Mouse (Mus musculus): Measurements from ENCODE around the gene Xpot. TPM values are rescaled to one million over a fixed set of nuclear protein-coding genes. Genes with fewer than 3 reads are reported as not detected.

The Xpot gene
- polyA plus RNA-seq, 1 experiment from 2014 or later = 53.9 TPM

DNA sequence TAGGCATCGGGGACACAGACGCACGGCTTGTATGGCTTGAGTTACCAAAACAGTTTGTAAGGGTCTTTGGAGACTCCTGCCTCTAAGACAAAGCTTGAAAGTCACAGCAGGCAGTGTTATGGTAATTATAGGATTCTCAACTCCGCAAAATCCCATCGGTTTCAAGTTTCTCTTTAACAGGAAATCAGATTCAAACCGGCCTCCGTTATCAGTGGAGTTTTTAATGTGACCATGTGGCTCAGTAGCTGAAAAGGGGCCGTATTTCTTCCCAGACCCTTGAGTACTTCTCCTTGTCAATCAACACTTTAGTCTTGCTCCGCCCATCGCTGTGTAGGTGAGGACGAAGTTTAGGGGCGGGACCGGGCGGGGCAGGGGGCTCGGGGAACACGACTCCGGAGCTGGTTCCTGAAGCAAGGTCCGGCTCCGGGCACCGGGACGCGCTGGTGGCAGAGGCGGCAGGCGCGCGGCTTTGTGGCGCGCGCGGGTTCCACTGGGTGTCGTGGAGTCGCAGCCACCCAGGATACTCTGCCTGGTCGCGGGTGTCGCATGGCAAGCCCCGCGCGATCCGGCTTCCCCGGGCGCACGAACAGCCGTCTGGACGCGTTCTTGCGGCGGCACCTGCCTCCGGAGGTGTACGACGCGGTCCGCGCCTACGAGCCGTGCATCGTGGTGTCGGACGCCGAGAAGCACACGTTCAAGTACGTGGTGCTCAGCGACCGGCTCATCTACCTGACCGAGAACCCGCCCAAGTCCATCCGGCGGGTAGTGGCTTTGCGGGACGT is 15.3 kb upstream of the Xpot start, which contains the start of gene D930020B18Rik:
TSS of gene D930020B18Rik (plus strand) at position 317 of the 782 bp plus-strand sequence.
- H3K9me3 ChIP-seq (replicated peaks; ENCODE audit: control insufficient read depth, low read length) = no peaks in the 10 kb centered on the region
- peak; percentile 57 for ATAC-seq (ENCODE audit: insufficient read depth, low FRiP score)
- H3K27ac ChIP-seq (ENCODE audit: low read length) = no peak within 1 kb of the TSS
- H3K36me3 ChIP-seq (ENCODE audit: control insufficient read depth, insufficient read depth, low read length) = no peaks in the 10 kb centered on the region
- H3K4me1 ChIP-seq (ENCODE audit: control insufficient read depth, insufficient read depth, low read length) = peaks cover 6% of the 10 kb centered on the region; the same call in 1 of the 2 replicates
- peaks cover 14% of the 10 kb centered on the region for H3K27me3 ChIP-seq (ENCODE audit: control insufficient read depth, insufficient read depth, low read length)
- peak within 1 kb of the TSS; percentile 61 for H3K4me3 ChIP-seq (replicated peaks; ENCODE audit: low read length)
- peak within 1 kb of the TSS; percentile 98 for H3K4me2 ChIP-seq (ENCODE audit: low read depth, low read length)
- WGBS = 1% methylated on average over 69 of the region's 69 CpGs
- peak within 1 kb of the TSS; percentile 62 for H3K9ac ChIP-seq (ENCODE audit: low read length)

DNA sequence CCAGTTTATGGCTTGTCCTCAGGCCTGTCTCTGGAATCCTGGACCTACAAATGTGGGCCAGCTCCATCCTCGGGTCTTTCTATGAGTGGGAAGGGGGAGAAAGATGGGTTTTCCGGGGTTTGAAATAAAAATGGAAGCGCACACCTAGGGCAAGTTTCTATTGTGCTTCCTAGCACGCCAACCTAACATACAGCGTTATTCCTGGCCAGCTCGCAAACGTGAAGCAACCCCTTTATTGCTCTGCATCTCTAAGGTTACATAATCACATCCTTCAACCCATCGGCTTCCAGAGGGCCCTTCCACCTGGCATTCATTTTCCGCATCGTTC is 14.8 kb upstream of the Xpot start:
- Histone ChIP-seq H3K27me3 (ENCODE audit: control insufficient read depth, insufficient read depth, low read length) (peaks cover 14% of the 10 kb centered on the region), H3K9me3 (replicated peaks; ENCODE audit: control insufficient read depth, low read length) (no peaks in the 10 kb centered on the region), H3K27ac (ENCODE audit: low read length) (no peak overlapping the region), H3K4me2 (ENCODE audit: low read depth, low read length) (peak overlapping the region; percentile 98), H3K36me3 (ENCODE audit: control insufficient read depth, insufficient read depth, low read length) (no peaks in the 10 kb centered on the region), H3K9ac (ENCODE audit: low read length) (no peak overlapping the region), H3K4me3 (replicated peaks; ENCODE audit: low read length) (peak overlapping the region; percentile 61), H3K4me1 (ENCODE audit: control insufficient read depth, insufficient read depth, low read length) (peaks cover 6% of the 10 kb centered on the region; the same call in 1 of the 2 replicates)
- 23% methylated on average over 10 of the region's 10 CpGs for WGBS
- ATAC-seq (ENCODE audit: insufficient read depth, low FRiP score) = no peak

DNA sequence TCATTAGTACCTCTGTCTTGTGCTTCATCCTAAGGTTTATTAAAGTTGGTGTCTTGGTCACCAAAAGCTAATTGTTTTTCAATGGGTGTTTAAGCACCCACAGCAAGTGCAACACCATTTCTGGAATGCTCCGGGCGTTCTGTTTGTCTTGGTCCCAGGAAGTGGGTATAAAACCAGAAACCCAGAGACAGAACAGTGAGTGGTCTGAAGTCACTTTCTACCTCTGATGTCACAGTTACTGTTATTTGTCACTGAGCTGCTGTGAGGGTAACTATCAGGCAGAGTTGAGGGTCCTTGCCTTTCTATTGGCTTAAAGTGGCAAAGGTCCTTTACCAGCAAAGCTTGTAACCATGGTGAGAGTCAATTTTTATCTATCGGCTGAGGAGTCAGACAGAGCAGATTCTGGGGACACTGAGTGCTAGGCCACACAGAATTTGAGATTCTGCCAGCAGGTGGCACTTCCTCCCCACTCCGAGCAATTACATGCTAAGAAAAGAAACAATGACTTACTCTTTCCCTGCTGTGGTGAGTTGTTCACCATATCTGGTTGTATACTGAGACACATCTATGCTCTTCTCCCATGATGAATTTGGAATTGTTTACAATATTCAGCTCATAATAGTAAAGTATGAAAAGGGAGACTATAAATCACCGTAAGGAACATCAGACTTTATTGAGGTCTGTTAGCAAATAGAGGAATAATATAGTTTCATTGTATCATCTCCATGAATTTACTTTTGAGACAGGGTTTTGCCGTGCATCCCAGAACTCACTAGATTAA is 14.2 kb upstream of the Xpot start:
- Histone ChIP-seq H3K4me3 (replicated peaks; ENCODE audit: low read length) (no peak overlapping the region), H3K36me3 (ENCODE audit: control insufficient read depth, insufficient read depth, low read length) (no peaks in the 10 kb centered on the region), H3K9ac (ENCODE audit: low read length) (no peak overlapping the region), H3K27me3 (ENCODE audit: control insufficient read depth, insufficient read depth, low read length) (peaks cover 14% of the 10 kb centered on the region), H3K9me3 (replicated peaks; ENCODE audit: control insufficient read depth, low read length) (no peaks in the 10 kb centered on the region), H3K27ac (ENCODE audit: low read length) (no peak overlapping the region), H3K4me1 (ENCODE audit: control insufficient read depth, insufficient read depth, low read length) (peaks cover 6% of the 10 kb centered on the region; the same call in 1 of the 2 replicates), H3K4me2 (ENCODE audit: low read depth, low read length) (no peak overlapping the region)
- peak; percentile 42; the same call in 1 of the 2 replicates for ATAC-seq (ENCODE audit: insufficient read depth, low FRiP score)
- WGBS = 49% methylated on average over 6 of the region's 6 CpGs

DNA sequence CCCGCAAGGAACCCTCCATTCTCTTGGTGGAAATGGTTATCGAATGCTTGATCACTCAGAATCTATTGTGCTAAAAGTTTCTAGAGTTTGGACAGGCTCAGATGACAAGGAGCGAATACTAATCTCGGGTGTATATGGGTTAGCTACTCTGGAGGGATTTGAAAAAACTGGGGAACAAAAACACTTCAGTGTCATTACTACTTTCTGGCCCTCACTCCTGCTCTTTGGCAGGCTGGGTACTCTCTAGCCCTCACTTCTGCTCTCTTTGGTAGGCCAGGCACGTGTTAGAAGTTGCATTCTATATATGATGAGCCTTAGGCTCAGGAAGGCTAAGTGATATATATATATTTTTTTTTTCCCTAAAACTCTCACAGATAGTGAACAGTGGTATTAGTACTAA is 13.4 kb upstream of the Xpot start:
- ATAC-seq (ENCODE audit: insufficient read depth, low FRiP score) = no peak
- WGBS = 83% methylated on average over 5 of the region's 5 CpGs
- H3K27me3 ChIP-seq (ENCODE audit: control insufficient read depth, insufficient read depth, low read length) = peaks cover 14% of the 10 kb centered on the region

DNA sequence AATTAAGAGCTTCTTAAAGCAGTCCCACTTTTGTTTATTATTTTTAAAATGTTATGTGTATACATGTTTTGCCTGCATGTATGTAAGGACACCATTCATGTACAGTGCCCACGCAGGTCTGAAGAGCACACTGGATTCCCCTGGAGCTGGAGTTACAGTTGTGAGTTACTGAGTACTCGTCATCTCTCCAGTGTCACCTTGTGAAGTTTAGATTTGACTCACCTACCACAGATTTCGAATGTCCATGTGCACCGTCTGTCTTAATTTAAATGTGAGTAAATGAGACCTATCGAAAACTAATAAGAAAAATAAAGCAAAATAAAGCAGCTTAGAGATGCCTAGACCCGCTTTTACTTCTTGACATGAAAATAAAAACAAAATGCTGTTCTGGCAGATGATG is 10.1 kb upstream of the Xpot start:
- no peaks in the 10 kb centered on the region for H3K36me3 ChIP-seq (ENCODE audit: control insufficient read depth, insufficient read depth, low read length)
- no peak for ATAC-seq (ENCODE audit: insufficient read depth, low FRiP score)
- 86% methylated on average over 6 of the region's 6 CpGs for WGBS
- H3K4me2 ChIP-seq (ENCODE audit: low read depth, low read length) = no peak overlapping the region
- H3K9ac ChIP-seq (ENCODE audit: low read length) = no peak overlapping the region
- no peaks in the 10 kb centered on the region for H3K4me1 ChIP-seq (ENCODE audit: control insufficient read depth, insufficient read depth, low read length)
- H3K9me3 ChIP-seq (replicated peaks; ENCODE audit: control insufficient read depth, low read length) = no peaks in the 10 kb centered on the region
- H3K27me3 ChIP-seq (ENCODE audit: control insufficient read depth, insufficient read depth, low read length) = peaks cover 4% of the 10 kb centered on the region; the same call in 1 of the 2 replicates
- H3K4me3 ChIP-seq (replicated peaks; ENCODE audit: low read length) = no peak overlapping the region
- no peak overlapping the region for H3K27ac ChIP-seq (ENCODE audit: low read length)

More for the DNA sequence above, 13.4 kb upstream of the Xpot start:
- H3K4me2 ChIP-seq (ENCODE audit: low read depth, low read length) = no peak overlapping the region
- no peaks in the 10 kb centered on the region for H3K9me3 ChIP-seq (replicated peaks; ENCODE audit: control insufficient read depth, low read length)
- H3K36me3 ChIP-seq (ENCODE audit: control insufficient read depth, insufficient read depth, low read length) = no peaks in the 10 kb centered on the region
- peaks cover 6% of the 10 kb centered on the region; the same call in 1 of the 2 replicates for H3K4me1 ChIP-seq (ENCODE audit: control insufficient read depth, insufficient read depth, low read length)
- H3K9ac ChIP-seq (ENCODE audit: low read length) = no peak overlapping the region
- H3K27ac ChIP-seq (ENCODE audit: low read length) = no peak overlapping the region
- no peak overlapping the region for H3K4me3 ChIP-seq (replicated peaks; ENCODE audit: low read length)

DNA sequence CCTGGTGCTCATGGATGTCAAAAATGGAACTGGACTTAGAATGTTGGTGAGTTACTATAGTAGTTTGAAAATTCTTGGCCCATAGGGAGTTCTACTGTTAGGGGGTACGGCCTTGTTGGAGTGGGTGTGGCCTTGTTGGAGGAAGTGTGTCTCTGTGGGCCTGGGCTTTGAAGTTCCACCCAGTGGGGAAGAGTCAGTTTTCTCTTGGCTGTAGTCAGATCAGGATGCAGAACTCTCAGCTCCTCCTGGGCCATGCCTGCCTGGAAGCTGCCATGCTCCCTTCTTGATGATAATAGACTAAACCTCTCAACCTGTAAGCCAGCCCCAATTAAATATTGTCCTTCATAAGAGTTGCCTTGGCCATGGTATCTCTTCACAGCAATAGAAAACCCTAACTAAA is 8.0 kb upstream of the Xpot start:
- no peaks in the 10 kb centered on the region for H3K9me3 ChIP-seq (replicated peaks; ENCODE audit: control insufficient read depth, low read length)
- no peaks in the 10 kb centered on the region; the same call in 1 of the 2 replicates for H3K27me3 ChIP-seq (ENCODE audit: control insufficient read depth, insufficient read depth, low read length)
- no peak overlapping the region for H3K9ac ChIP-seq (ENCODE audit: low read length)
- 44% methylated on average over 1 of the region's 1 CpGs for WGBS
- H3K36me3 ChIP-seq (ENCODE audit: control insufficient read depth, insufficient read depth, low read length) = no peaks in the 10 kb centered on the region
- H3K4me3 ChIP-seq (replicated peaks; ENCODE audit: low read length) = no peak overlapping the region
- no peak overlapping the region for H3K27ac ChIP-seq (ENCODE audit: low read length)
- ATAC-seq (ENCODE audit: insufficient read depth, low FRiP score) = no peak
- no peak overlapping the region for H3K4me2 ChIP-seq (ENCODE audit: low read depth, low read length)
- H3K4me1 ChIP-seq (ENCODE audit: control insufficient read depth, insufficient read depth, low read length) = no peaks in the 10 kb centered on the region

DNA sequence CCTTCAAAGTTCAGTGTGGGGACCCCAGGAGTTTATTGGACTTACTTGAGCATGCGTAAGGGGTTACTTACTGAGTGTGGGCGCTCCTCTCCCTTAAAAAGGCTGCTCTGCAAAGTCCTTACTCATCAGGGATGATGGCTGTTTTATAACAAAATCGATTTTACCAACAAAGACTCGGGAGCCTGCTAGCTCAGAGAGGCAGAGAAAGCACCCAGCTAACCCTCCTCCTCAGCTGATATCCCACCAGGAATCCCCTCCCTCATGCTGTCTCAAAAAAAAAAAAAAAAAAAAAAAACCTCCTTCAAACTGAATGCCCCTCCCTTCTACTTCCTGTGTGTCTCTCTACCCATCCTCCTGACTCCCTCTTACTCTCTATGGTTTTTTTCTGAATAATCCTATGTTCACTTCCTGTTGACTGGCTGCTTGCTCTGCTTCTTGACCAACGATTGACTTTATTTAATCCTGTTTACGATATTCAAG is 2.5 kb upstream of the Xpot start:
- no peaks in the 10 kb centered on the region for H3K9me3 ChIP-seq (replicated peaks; ENCODE audit: control insufficient read depth, low read length)
- no peaks in the 10 kb centered on the region for H3K27me3 ChIP-seq (ENCODE audit: control insufficient read depth, insufficient read depth, low read length)
- H3K9ac ChIP-seq (ENCODE audit: low read length) = no peak overlapping the region
- no peak overlapping the region for H3K27ac ChIP-seq (ENCODE audit: low read length)
- no peak overlapping the region for H3K4me2 ChIP-seq (ENCODE audit: low read depth, low read length)
- WGBS = 88% methylated on average over 6 of the region's 6 CpGs
- peaks cover 12% of the 10 kb centered on the region for H3K4me1 ChIP-seq (ENCODE audit: control insufficient read depth, insufficient read depth, low read length)
- H3K4me3 ChIP-seq (replicated peaks; ENCODE audit: low read length) = no peak overlapping the region
- no peaks in the 10 kb centered on the region for H3K36me3 ChIP-seq (ENCODE audit: control insufficient read depth, insufficient read depth, low read length)
- no peak for ATAC-seq (ENCODE audit: insufficient read depth, low FRiP score)

DNA sequence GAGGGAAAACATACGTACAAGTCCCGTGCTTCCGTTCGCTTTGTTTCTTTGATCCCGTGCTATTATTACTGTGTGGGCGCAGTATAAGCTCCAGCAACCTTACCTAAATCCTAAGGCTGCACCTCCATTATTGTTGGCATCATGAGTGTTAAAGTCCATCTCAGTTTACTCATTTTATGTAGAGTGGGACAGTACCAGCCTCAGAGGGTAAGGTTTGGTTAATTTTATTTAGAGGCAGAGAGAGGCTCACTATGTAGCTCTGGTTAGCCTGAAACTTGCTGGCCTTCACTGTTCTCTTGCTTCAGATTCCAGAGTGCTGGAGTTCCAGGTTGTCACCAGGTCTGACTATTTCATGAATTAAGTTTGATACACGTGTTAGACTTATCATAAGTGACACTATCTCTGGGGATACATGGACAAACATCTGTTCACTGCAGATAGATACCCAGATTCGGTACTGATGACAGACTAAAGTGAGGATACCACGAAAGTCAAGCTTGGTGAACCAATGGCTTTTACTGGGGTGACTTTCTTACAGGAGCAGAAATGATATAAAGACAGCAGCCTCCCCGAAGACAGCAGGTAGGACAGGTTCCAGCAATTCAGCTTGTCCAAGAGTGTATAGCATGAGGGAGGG is 1.2 kb upstream of the Xpot start:
- H3K27ac ChIP-seq (ENCODE audit: low read length) = no peak overlapping the region
- no peaks in the 10 kb centered on the region for H3K36me3 ChIP-seq (ENCODE audit: control insufficient read depth, insufficient read depth, low read length)
- no peaks in the 10 kb centered on the region for H3K9me3 ChIP-seq (replicated peaks; ENCODE audit: control insufficient read depth, low read length)
- no peak overlapping the region for H3K9ac ChIP-seq (ENCODE audit: low read length)
- H3K4me2 ChIP-seq (ENCODE audit: low read depth, low read length) = peak overlapping the region; percentile 56
- H3K4me1 ChIP-seq (ENCODE audit: control insufficient read depth, insufficient read depth, low read length) = peaks cover 12% of the 10 kb centered on the region
- WGBS = 75% methylated on average over 10 of the region's 10 CpGs
- peak overlapping the region; percentile 92 for H3K4me3 ChIP-seq (replicated peaks; ENCODE audit: low read length)
- no peaks in the 10 kb centered on the region for H3K27me3 ChIP-seq (ENCODE audit: control insufficient read depth, insufficient read depth, low read length)
- ATAC-seq (ENCODE audit: insufficient read depth, low FRiP score) = no peak
